Mouse (Mus musculus) lung, embryonic 14.5 days (tissue): ENCODE data around the gene Gsk3a. TPM values are rescaled to one million over a fixed set of nuclear protein-coding genes. Genes with fewer than 3 reads are reported as not detected.

Experiments
- ATAC-seq: fragments of 200-750 bp; cut with Nextera tagmentation; 2 replicates; pipeline ENCODE4 v1.8.0; 2017; ENCODE audit warnings: mild to moderate bottlenecking, moderate TSS enrichment, moderate library complexity; ENCODE audit not compliant: insufficient read depth
- DNase-seq: peaks from one replicate; pipeline ENCODE4 v3.0.0-alpha.2; 2015
- H3K27ac ChIP-seq: fragments of 300-500 bp; sonication (generic); 2 replicates; pipeline ENCODE4 v1.5.1; 2014; ENCODE audit warnings: low read depth, mild to moderate bottlenecking, moderate library complexity
- H3K27me3 ChIP-seq: fragments of 300-500 bp; sonication (generic); 2 replicates; pipeline ENCODE4 v1.6.1; 2014; ENCODE audit warnings: low read length, control low read depth; ENCODE audit not compliant: insufficient read depth
- H3K36me3 ChIP-seq: fragments of 300-500 bp; sonication (generic); 2 replicates; pipeline ENCODE4 v1.6.1; 2014; ENCODE audit warnings: control low read depth; ENCODE audit not compliant: insufficient read depth
- H3K4me1 ChIP-seq: fragments of 300-500 bp; sonication (generic); 2 replicates; pipeline ENCODE4 v1.6.1; 2014; ENCODE audit warnings: antibody characterized with exemption, control low read depth; ENCODE audit not compliant: insufficient read depth
- H3K4me2 ChIP-seq: fragments of 300-500 bp; sonication (generic); 2 replicates; pipeline ENCODE4 v1.6.1; 2014; ENCODE audit warnings: mild to moderate bottlenecking
- H3K4me3 ChIP-seq: fragments of 300-500 bp; sonication (generic); 2 replicates; pipeline ENCODE4 v1.5.1; 2014; ENCODE audit warnings: low read depth, low read length
- H3K9ac ChIP-seq: fragments of 300-500 bp; sonication (generic); 2 replicates; pipeline ENCODE4 v1.6.1; 2014
- H3K9me3 ChIP-seq: fragments of 300-500 bp; sonication (generic); 2 replicates; pipeline ENCODE4 v1.6.1; 2016; ENCODE audit warnings: low read depth, low read length, control low read depth
- CTCF ChIP-seq: IDR thresholded peaks from 2 replicates; pipeline ENCODE4 v1.5.1; 2016; ENCODE audit warnings: antibody characterized with exemption, low read depth
- WGBS: fragments of 180-500 bp; shearing (Covaris S2); extraction: QIAGEN DNeasy Blood & Tissue Kit; methylation state at CpG from one replicate; pipeline ENCODE4 v1.1.7; 2014; 5-methylcytosine and 5-hydroxymethylcytosine counted together
- polyA plus RNA-seq: library from polyadenylated mRNA; unstranded; fragments of >200 nt; fragmentation: Nextera tagmentation; extraction: Ambion mirVana; gene quantifications from 2 replicates; pipeline ENCODE4 v1.2.1, GENCODE M21; 2014

The Gsk3a gene
- polyA plus RNA-seq, 1 experiment from 2014 or later = 14.9 TPM

- Histone ChIP-seq H3K4me2 (no peak overlapping the region), H3K4me3 (no peak overlapping the region), H3K36me3 (peaks cover 27% of the 10 kb centered on the region; the same call in 1 of the 2 replicates), H3K27ac (no peak overlapping the region), H3K27me3 (no peaks in the 10 kb centered on the region), H3K4me1 (peaks cover 9% of the 10 kb centered on the region; the same call in 1 of the 2 replicates), H3K9me3 (no peaks in the 10 kb centered on the region), H3K9ac (no peak overlapping the region)
- ATAC-seq (no peak), DNase-seq (no peak)
- WGBS = 83% methylated on average over 30 of the region's 30 CpGs
- no peak for TF ChIP-seq CTCF
Observed at GRCm38 (mm10) chr7:25271651-25272444, 34.2 kb upstream of the Gsk3a start.

- ATAC-seq (no peak), DNase-seq (no peak)
- peaks cover 12% of the 10 kb centered on the region; the same call in 1 of the 2 replicates for H3K4me1 ChIP-seq
- WGBS = 85% methylated on average over 35 of the region's 35 CpGs
- no peak overlapping the region for H3K9ac ChIP-seq
- no peak overlapping the region for H3K4me3 ChIP-seq
- H3K27ac ChIP-seq = no peak overlapping the region
- no peak overlapping the region for H3K4me2 ChIP-seq
- H3K36me3 ChIP-seq = peaks cover 27% of the 10 kb centered on the region; the same call in 1 of the 2 replicates
- H3K27me3 ChIP-seq = no peaks in the 10 kb centered on the region
- no peaks in the 10 kb centered on the region for H3K9me3 ChIP-seq
- no peak for TF ChIP-seq CTCF
Observed at GRCm38 (mm10) chr7:25270652-25271633, 33.3 kb upstream of the Gsk3a start.

- Histone ChIP-seq H3K9ac (peak overlapping the region; percentile 67), H3K4me3 (peak overlapping the region; percentile 73; the same call in 1 of the 2 replicates), H3K27me3 (no peaks in the 10 kb centered on the region), H3K4me2 (peak overlapping the region; percentile 82), H3K9me3 (no peaks in the 10 kb centered on the region), H3K4me1 (peaks cover 12% of the 10 kb centered on the region; the same call in 1 of the 2 replicates), H3K36me3 (peaks cover 27% of the 10 kb centered on the region; the same call in 1 of the 2 replicates), H3K27ac (0 out of 2 replicates have a peak overlapping the region, but pooled peaks have one; percentile 73)
- no peak for TF ChIP-seq CTCF
- 75% methylated on average over 8 of the region's 8 CpGs for WGBS
- ATAC-seq (no peak), DNase-seq (no peak)
Observed at GRCm38 (mm10) chr7:25269545-25270271, 32.1 kb upstream of the Gsk3a start.

- Histone ChIP-seq H3K4me3 (peak overlapping the region; percentile 73), H3K27me3 (no peaks in the 10 kb centered on the region)
- 33% methylated on average over 4 of the region's 4 CpGs for WGBS
Observed at GRCm38 (mm10) chr7:25269029-25269428, 31.4 kb upstream of the Gsk3a start.

GRCm38 (mm10) chr7:25268588-25268987 lies 30.9 kb upstream of the Gsk3a start:
- Histone ChIP-seq H3K4me3 (peak overlapping the region; percentile 73), H3K36me3 (peaks cover 24% of the 10 kb centered on the region; the same call in 1 of the 2 replicates), H3K27ac (peak overlapping the region; percentile 73), H3K9me3 (no peaks in the 10 kb centered on the region), H3K9ac (peak overlapping the region; percentile 67), H3K4me1 (peaks cover 12% of the 10 kb centered on the region; the same call in 1 of the 2 replicates), H3K27me3 (no peaks in the 10 kb centered on the region), H3K4me2 (peak overlapping the region; percentile 82)
- DNase-seq = no peak
- no peak for ATAC-seq
- WGBS = 3% methylated on average over 7 of the region's 7 CpGs
- TF ChIP-seq CTCF = no peak

More at GRCm38 (mm10) chr7:25269029-25269428, 31.4 kb upstream of the Gsk3a start:
- Histone ChIP-seq H3K4me1 (peaks cover 12% of the 10 kb centered on the region; the same call in 1 of the 2 replicates), H3K9me3 (no peaks in the 10 kb centered on the region), H3K9ac (peak overlapping the region; percentile 67), H3K4me2 (peak overlapping the region; percentile 82), H3K27ac (peak overlapping the region; percentile 73), H3K36me3 (peaks cover 27% of the 10 kb centered on the region; the same call in 1 of the 2 replicates)
- ATAC-seq = no peak
- DNase-seq = no peak
- TF ChIP-seq CTCF = no peak

- Histone ChIP-seq H3K9ac (peak overlapping the region; percentile 67), H3K27ac (peak overlapping the region; percentile 92), H3K4me2 (peak overlapping the region; percentile 82), H3K4me1 (peaks cover 12% of the 10 kb centered on the region; the same call in 1 of the 2 replicates), H3K9me3 (no peaks in the 10 kb centered on the region), H3K4me3 (peak overlapping the region; percentile 73), H3K36me3 (peaks cover 17% of the 10 kb centered on the region; the same call in 1 of the 2 replicates), H3K27me3 (no peaks in the 10 kb centered on the region)
- TF ChIP-seq CTCF = no peak
- under 1% methylated on average over 33 of the region's 33 CpGs for WGBS
- ATAC-seq (peak; percentile 96), DNase-seq (peak; percentile 100)
Observed at GRCm38 (mm10) chr7:25267751-25268463, 30.3 kb upstream of the Gsk3a start.
